Mouse (Mus musculus) hematopoietic stem cell, adult 5-6 weeks (primary cell): ENCODE measurements around the gene Prr3. TPM values are rescaled to one million over a fixed set of nuclear protein-coding genes. Genes with fewer than 3 reads are reported as not detected.

ENCODE experiments used
- total RNA-seq: library from RNA; stranded (forward); fragments of 172-1452, 232-1000 nt; gene quantifications from 2 replicates; pipeline ENCODE4 v1.2.3, GENCODE M21; 2017

The Prr3 gene
- total RNA-seq, 1 experiment from 2014 or later, result 15.4 TPM

Other genes starting within 250 kb of the Prr3 start
- gene Ier3, start 158.6 kb downstream of the Prr3 start, total RNA-seq, result 128 and 182 TPM in 2 replicates
- 134 and 140 TPM in 2 replicates for gene Flot1, start 157.0 kb downstream of the Prr3 start, total RNA-seq
- 873 and 988 TPM in 2 replicates for gene Tubb5, start 141.9 kb downstream of the Prr3 start, total RNA-seq
- gene Mdc1, start 138.7 kb downstream of the Prr3 start, total RNA-seq, result 26.0 and 40.0 TPM in 2 replicates
- 53.1 and 73.0 TPM in 2 replicates for gene Nrm, start 118.9 kb downstream of the Prr3 start, total RNA-seq
- 35.9 and 44.0 TPM in 2 replicates for gene Ppp1r18, start 114.6 kb downstream of the Prr3 start, total RNA-seq
- gene Dhx16, start 100.4 kb downstream of the Prr3 start, total RNA-seq, result 39.1 and 57.0 TPM in 2 replicates
- 4.9 and 17.4 TPM in 2 replicates for gene 2310061I04Rik, start 82.8 kb downstream of the Prr3 start, total RNA-seq
- gene Atat1, start 70.2 kb downstream of the Prr3 start, total RNA-seq, result 13.0 and 18.1 TPM in 2 replicates
- 47.0 and 51.8 TPM in 2 replicates for gene Mrps18b, start 63.8 kb downstream of the Prr3 start, total RNA-seq
- gene Ppp1r10, start 63.8 kb downstream of the Prr3 start, total RNA-seq, result 175 and 218 TPM in 2 replicates
- gene Abcf1, start 10.5 kb downstream of the Prr3 start, total RNA-seq, result 139 and 356 TPM in 2 replicates
- gene Gnl1, start 385 bp downstream of the Prr3 start, total RNA-seq, result 18.3 and 22.1 TPM in 2 replicates
- 16.8 and 23.6 TPM in 2 replicates for gene H2-T24, start 40.3 kb upstream of the Prr3 start, total RNA-seq
- gene H2-T23, start 52.6 kb upstream of the Prr3 start, total RNA-seq, result 197 and 236 TPM in 2 replicates
- 66.7 and 102 TPM in 2 replicates for gene H2-T22, start 62.5 kb upstream of the Prr3 start, total RNA-seq
- gene Gm6034, start 62.7 kb upstream of the Prr3 start, total RNA-seq, result not detected in 2 replicates
- not detected in 2 replicates for gene Gm11127, start 78.1 kb upstream of the Prr3 start, total RNA-seq
- 0.56 TPM in 1 of 2 replicates, not detected in the other for gene Gm19684, start 141.4 kb upstream of the Prr3 start, total RNA-seq
- gene Gm7030, start 149.2 kb upstream of the Prr3 start, total RNA-seq, result not detected in 2 replicates
- gene Gm8909, start 188.3 kb upstream of the Prr3 start, total RNA-seq, result not detected in 2 replicates
- gene H2-T3, start 210.1 kb upstream of the Prr3 start, total RNA-seq, result 0.75 and 1.1 TPM in 2 replicates